Mouse (Mus musculus) forebrain, embryonic 12.5 days (tissue): Measurements from ENCODE around the gene Bid. TPM values are rescaled to one million over a fixed set of nuclear protein-coding genes. Genes with fewer than 3 reads are reported as not detected.

Source experiments
- ATAC-seq: fragments of 200-750 bp; cut with Nextera tagmentation; 2 replicates; pipeline ENCODE4 v1.8.0; 2017; ENCODE audit warnings: moderate TSS enrichment; ENCODE audit not compliant: low FRiP score
- H3K27ac ChIP-seq: fragments of 300-500 bp; sonication (generic); 2 replicates; pipeline ENCODE4 v1.5.1; 2016; ENCODE audit warnings: mild to moderate bottlenecking
- H3K27me3 ChIP-seq: fragments of 300-500 bp; sonication (generic); 2 replicates; pipeline ENCODE4 v1.6.1; 2016; ENCODE audit warnings: mild to moderate bottlenecking
- H3K36me3 ChIP-seq: fragments of 300-500 bp; sonication (generic); replicated peaks from 2 replicates; pipeline ENCODE4 v1.6.1; 2016; ENCODE audit warnings: mild to moderate bottlenecking
- H3K4me1 ChIP-seq: fragments of 300-500 bp; sonication (generic); 2 replicates; pipeline ENCODE4 v1.6.1; 2016
- H3K4me2 ChIP-seq: fragments of 300-500 bp; sonication (generic); 2 replicates; pipeline ENCODE4 v1.6.1; 2016; ENCODE audit warnings: mild to moderate bottlenecking, moderate library complexity
- H3K4me3 ChIP-seq: fragments of 300-500 bp; sonication (generic); replicated peaks from 2 replicates; pipeline ENCODE4 v1.5.1; 2016; ENCODE audit warnings: mild to moderate bottlenecking
- H3K9ac ChIP-seq: fragments of 300-500 bp; sonication (generic); 2 replicates; pipeline ENCODE4 v1.6.1; 2016; ENCODE audit warnings: mild to moderate bottlenecking
- H3K9me3 ChIP-seq: fragments of 300-500 bp; sonication (generic); 2 replicates; pipeline ENCODE4 v1.6.1; 2016
- WGBS: fragments of 180-500 bp; shearing (Covaris S2); methylation state at CpG from one replicate; pipeline ENCODE4 v1.1.7; 2016; 5-methylcytosine and 5-hydroxymethylcytosine counted together
- polyA plus RNA-seq: library from polyadenylated mRNA; unstranded; fragments of >200 nt; fragmentation: Nextera tagmentation; extraction: Ambion mirVana; gene quantifications from 2 replicates; pipeline ENCODE4 v1.2.1, GENCODE M21; 2016

The Bid gene
- polyA plus RNA-seq, 1 experiment from 2014 or later: 15.6 TPM

DNA sequence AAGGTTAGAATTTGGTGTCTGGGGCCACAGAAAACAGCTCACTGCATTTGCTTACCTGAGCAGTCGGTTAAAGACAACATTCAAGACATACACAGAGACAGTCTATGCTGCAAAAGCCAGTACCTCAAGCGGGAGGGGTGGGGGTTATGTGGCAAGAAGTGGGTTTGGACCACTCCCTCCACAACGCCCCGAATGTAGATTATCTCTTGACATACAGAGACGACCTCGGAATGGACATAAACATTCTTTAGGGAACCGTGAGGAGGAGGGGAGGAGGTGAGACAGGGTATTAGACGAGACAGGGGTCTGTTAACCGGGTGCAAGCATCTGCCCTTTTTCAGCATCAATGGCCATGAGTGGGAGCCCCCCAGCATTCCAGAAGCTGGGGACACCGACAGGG lies 26.9 kb upstream of the Bid start:
- Histone ChIP-seq H3K27me3 (no peaks in the 10 kb centered on the region), H3K27ac (no peak overlapping the region), H3K4me3 (no peak overlapping the region), H3K9me3 (no peaks in the 10 kb centered on the region), H3K36me3 (peaks cover 3% of the 10 kb centered on the region; the same call in 1 of the 2 replicates), H3K9ac (no peak overlapping the region), H3K4me2 (no peak overlapping the region), H3K4me1 (no peaks in the 10 kb centered on the region)
- 87% methylated on average over 10 of the region's 10 CpGs for WGBS
- ATAC-seq: no peak

DNA sequence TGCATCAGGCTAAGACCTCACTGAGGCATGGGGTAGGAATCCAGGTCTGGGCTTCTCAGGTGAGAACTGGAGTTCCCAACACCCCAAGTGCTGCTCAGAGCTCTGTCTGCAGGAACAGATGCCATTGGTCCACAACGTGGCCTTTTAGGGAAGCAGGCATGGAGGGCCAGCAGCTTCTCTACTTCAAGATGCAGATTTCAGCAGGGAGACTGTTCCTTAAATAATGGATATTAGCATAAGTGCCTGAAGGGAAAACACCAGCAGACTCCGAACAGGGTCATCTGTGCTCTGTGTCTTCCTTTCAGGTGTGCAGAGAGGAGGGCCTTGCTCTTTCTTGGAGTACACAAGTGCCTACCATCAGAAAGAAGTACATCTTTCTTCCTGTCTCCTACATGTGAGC lies 26.4 kb upstream of the Bid start:
- no peak for ATAC-seq
- Histone ChIP-seq H3K9me3 (no peaks in the 10 kb centered on the region), H3K36me3 (0 out of 2 replicates have a peak, but pooled peaks cover 3% of the 10 kb centered on the region), H3K27ac (no peak overlapping the region), H3K27me3 (no peaks in the 10 kb centered on the region), H3K9ac (no peak overlapping the region), H3K4me3 (no peak overlapping the region), H3K4me1 (peaks cover 4% of the 10 kb centered on the region; the same call in 1 of the 2 replicates), H3K4me2 (no peak overlapping the region)
- 67% methylated on average over 2 of the region's 2 CpGs for WGBS

DNA sequence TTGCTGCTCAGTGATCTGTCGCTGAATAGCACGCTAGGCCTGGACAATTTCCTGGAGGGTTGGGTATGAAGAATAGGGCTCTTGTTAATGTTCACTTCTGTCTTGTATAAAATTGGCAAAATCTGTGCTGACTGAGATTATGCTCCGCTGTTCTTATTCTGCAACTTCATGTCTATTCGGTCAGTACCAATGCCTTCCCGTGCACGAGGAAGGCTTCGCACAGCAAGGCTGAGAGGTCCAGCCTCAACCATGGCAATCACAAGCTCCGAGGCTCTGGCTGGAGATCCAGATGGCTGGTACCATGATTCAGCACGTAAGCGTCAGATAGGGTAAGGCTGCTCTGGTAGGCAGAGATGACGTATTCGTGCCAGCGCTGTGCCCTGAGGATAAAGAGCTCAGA lies 24.9 kb upstream of the Bid start:
- Histone ChIP-seq H3K36me3 (0 out of 2 replicates have a peak, but pooled peaks cover 3% of the 10 kb centered on the region), H3K27me3 (no peaks in the 10 kb centered on the region), H3K4me2 (no peak overlapping the region), H3K27ac (no peak overlapping the region), H3K4me3 (no peak overlapping the region), H3K9ac (no peak overlapping the region), H3K4me1 (peaks cover 4% of the 10 kb centered on the region; the same call in 1 of the 2 replicates), H3K9me3 (no peaks in the 10 kb centered on the region)
- 93% methylated on average over 13 of the region's 13 CpGs for WGBS
- ATAC-seq: no peak

DNA sequence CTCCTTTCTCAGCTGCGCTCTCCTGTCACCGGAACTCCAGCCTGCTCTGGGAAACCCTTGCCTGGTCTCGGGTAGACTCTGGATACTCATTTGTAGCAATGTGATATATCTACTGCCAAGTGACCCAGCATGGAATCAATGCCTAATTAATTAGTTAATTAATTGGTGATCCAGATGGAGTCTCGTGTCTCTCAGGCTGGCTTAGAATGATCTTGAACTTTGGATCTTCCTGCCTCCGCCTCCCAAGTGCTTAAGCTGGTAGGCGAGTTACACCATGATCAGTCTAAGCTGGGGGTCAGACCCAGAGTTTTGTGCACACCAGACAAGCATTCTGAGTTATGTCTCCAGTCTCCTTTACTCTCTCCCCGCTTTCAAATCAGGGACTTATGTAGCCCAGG lies 24.4 kb upstream of the Bid start:
- WGBS: 78% methylated on average over 7 of the region's 7 CpGs
- H3K4me2 ChIP-seq: no peak overlapping the region
- H3K9me3 ChIP-seq: no peaks in the 10 kb centered on the region
- H3K9ac ChIP-seq: no peak overlapping the region
- H3K27ac ChIP-seq: no peak overlapping the region
- peaks cover 4% of the 10 kb centered on the region; the same call in 1 of the 2 replicates for H3K4me1 ChIP-seq
- ATAC-seq: no peak
- H3K36me3 ChIP-seq: 0 out of 2 replicates have a peak, but pooled peaks cover 3% of the 10 kb centered on the region
- H3K4me3 ChIP-seq: no peak overlapping the region
- H3K27me3 ChIP-seq: no peaks in the 10 kb centered on the region

DNA sequence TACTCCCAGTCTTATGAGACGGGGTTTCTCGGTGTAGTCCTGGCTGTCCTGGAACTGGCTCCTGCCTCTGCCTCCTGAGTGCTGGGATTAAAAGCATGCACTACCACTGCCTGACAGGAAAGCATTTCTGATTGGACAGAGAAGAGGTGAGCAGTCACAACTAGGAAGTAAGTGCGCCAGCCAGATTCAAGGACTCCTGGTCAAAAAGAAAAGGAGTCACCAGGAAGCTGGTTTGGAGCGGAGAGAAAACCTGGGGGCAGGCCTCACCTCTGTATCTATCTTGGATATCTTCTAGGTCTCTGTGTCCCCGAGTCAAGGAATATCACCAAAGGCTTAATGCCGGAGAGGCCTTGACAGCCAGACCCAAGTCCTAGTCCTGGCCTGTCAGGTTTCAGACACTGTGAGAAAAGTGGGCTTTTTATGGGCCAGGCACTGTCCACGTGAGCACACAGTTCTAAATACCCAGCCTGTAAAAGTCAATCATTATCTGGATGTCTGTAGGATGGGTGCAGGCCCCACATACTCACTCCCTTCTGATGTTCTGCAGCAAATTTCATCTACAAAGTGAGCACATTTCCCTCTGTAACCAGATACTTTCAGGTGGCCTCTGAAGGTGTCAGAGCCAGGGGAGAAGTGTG lies 23.9 kb upstream of the Bid start:
- H3K27me3 ChIP-seq: no peaks in the 10 kb centered on the region
- no peak for ATAC-seq
- H3K9me3 ChIP-seq: no peaks in the 10 kb centered on the region
- H3K27ac ChIP-seq: no peak overlapping the region
- no peaks in the 10 kb centered on the region for H3K36me3 ChIP-seq
- H3K4me3 ChIP-seq: no peak overlapping the region
- no peak overlapping the region for H3K4me2 ChIP-seq
- 90% methylated on average over 7 of the region's 7 CpGs for WGBS
- H3K9ac ChIP-seq: no peak overlapping the region
- H3K4me1 ChIP-seq: peaks cover 4% of the 10 kb centered on the region; the same call in 1 of the 2 replicates

DNA sequence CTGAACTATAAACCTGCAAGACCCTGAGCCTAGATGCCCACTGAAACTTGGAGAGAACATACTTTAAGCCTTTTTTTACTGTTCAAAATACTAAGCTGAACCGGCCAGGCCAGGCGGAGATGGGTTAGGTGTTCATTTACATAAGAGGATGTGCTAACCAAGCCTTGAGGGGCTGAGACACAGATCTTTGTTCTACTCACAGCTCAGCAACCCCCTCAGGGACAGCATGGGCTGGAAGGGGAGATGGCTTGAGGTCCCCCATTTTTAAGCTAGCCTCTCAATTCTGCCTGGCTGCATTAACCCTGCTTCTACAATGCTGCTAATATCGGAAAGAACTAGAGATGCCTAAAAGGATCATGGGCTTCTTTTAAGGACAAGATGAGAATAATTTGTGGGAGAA lies 23.1 kb upstream of the Bid start:
- no peaks in the 10 kb centered on the region for H3K27me3 ChIP-seq
- no peak overlapping the region for H3K9ac ChIP-seq

DNA sequence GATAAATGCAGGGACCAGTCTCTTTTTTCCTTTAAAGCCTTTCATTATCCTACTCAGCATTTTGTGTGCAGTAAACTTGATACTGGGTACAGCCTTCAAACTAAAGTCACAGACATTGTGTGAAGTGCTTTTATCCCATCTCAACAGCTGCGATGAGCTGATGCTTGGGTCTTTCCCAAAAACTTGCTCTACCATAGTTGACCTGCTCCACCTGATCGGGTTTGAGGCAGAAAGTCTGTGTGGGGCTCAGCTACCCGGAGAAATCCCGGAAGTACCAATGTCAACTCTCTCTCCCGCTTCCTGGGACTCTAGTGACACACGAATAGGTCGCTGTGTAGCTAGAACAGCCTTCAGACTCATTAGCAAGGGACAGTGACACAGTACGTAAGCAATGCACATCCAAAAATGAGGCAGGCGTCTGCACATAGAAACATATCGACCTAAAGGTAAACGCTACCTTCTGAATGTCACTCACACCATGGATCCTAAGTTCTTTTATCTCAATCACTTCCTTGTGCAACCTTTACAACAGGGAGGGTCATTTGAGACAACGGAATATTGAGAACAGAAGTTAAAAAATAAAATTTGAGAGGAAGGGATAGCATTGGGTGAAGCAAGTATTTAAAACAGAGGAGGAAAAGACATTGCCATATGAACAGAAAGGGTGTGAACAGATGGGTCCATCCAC lies 22.3 kb upstream of the Bid start:
- ATAC-seq: no peak
- H3K36me3 ChIP-seq: peaks cover 11% of the 10 kb centered on the region

More for the DNA sequence above, 23.1 kb upstream of the Bid start:
- H3K4me3 ChIP-seq: no peak overlapping the region
- H3K4me1 ChIP-seq: peaks cover 4% of the 10 kb centered on the region; the same call in 1 of the 2 replicates
- peaks cover 3% of the 10 kb centered on the region; the same call in 1 of the 2 replicates for H3K36me3 ChIP-seq
- WGBS: 85% methylated on average over 3 of the region's 3 CpGs
- no peaks in the 10 kb centered on the region for H3K9me3 ChIP-seq
- H3K27ac ChIP-seq: no peak overlapping the region
- no peak overlapping the region for H3K4me2 ChIP-seq
- no peak for ATAC-seq

DNA sequence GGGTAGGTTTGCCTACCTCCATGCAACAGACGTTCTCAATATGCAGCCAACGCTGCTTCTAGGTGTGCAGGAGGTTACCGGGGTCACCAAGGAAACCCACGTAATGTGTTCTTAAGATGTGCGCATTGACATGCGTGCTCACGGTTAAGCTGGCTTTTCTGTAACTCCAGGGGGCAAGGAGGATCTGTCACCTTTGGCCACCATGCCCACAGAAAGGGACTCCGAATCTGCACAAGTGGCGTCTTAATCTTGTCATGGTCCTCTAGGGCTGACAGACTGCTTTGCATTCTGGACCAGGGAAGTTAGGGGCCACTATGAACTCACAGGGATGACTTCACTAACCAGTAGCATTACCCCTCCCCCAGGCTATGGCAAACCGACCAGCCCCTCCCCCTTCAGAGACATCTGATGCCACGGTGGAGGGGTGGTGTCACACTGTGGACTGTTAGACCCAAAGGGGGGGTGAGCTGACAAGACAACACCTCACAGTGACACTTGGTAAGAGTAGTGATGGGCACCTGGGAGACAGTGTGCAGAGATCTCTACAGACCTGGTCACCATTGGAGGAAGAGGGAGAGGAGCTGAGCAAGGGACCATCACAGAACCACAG lies 21.5 kb upstream of the Bid start:
- Histone ChIP-seq H3K4me1 (peaks cover 4% of the 10 kb centered on the region; the same call in 1 of the 2 replicates), H3K4me2 (no peak overlapping the region), H3K9ac (no peak overlapping the region), H3K4me3 (no peak overlapping the region), H3K27ac (no peak overlapping the region), H3K9me3 (no peaks in the 10 kb centered on the region), H3K27me3 (no peaks in the 10 kb centered on the region), H3K36me3 (peaks cover 16% of the 10 kb centered on the region)
- 86% methylated on average over 11 of the region's 11 CpGs for WGBS
- ATAC-seq: no peak

More for the DNA sequence above, 22.3 kb upstream of the Bid start:
- Histone ChIP-seq H3K4me2 (no peak overlapping the region), H3K9me3 (no peaks in the 10 kb centered on the region), H3K4me1 (peaks cover 4% of the 10 kb centered on the region; the same call in 1 of the 2 replicates), H3K27ac (no peak overlapping the region), H3K27me3 (no peaks in the 10 kb centered on the region), H3K4me3 (no peak overlapping the region), H3K9ac (no peak overlapping the region)
- 93% methylated on average over 12 of the region's 12 CpGs for WGBS

DNA sequence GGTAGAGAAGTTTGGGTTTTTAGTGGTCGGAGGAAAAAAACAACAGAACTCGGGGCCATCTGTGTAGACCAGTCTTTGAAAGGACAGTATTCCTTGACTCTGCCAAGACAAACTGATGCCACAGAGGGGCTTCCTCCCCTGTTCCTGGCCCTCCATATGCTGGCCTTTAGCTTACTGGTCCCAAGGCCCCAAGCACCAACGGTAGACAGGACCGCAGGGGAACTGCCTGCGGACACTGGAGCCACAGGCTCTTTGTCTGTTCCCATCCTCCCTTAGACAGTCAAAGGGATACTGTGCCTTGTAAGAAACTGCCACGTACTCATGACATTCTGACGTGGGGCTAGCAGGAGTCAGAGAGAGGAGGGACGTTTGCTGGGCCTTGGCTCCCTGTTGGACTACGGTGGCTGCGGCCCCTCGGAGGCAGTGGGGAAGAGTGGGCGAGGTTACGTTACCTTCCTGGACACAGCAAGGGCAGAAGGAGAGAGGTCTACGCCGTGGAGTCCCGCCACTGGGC lies 20.5 kb upstream of the Bid start:
- Histone ChIP-seq H3K9ac (no peak overlapping the region), H3K36me3 (peaks cover 25% of the 10 kb centered on the region), H3K9me3 (no peaks in the 10 kb centered on the region), H3K4me2 (no peak overlapping the region), H3K4me1 (peaks cover 4% of the 10 kb centered on the region; the same call in 1 of the 2 replicates), H3K27me3 (no peaks in the 10 kb centered on the region), H3K4me3 (no peak overlapping the region), H3K27ac (no peak overlapping the region)
- no peak for ATAC-seq
- 89% methylated on average over 16 of the region's 16 CpGs for WGBS

DNA sequence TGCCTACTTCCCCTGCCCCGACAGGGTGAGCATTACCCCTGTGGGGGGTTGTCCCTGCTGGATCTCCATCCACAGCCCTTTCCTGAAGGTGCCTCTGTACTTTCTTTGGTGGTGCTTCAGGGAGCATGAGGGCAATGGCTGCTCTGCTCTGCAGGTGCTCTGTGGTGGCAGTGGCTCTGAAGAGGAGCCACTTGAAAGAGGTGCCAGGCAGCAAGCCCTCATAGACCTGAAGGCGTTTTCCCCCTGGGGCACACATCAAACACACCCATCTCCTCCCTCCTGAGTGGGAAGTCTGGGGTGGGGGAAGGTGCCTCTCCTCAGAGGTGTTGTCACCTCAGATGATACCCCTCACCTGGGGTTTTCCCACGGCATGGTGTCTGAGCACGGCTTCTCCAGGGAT lies 17.5 kb upstream of the Bid start:
- no peak for ATAC-seq

DNA sequence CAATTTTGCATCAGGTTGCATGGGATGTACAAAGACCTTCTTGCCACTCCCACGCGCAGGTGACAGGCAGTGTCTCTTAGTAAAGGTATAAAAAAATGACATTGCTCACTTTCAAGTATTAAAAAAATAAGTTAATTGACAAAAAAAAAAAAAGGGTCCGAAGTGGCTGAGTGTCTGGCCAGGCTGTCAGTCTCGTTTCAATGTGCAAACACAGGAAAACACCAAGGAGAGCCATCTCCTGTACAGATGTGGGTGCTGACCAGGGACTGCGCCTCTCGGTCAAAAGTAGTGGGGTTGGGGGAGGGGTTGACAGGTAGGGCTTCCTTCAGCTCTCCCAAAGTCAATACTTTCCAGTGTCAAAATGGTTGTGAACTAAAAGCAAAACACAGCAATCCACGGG lies 17.0 kb upstream of the Bid start:
- no peaks in the 10 kb centered on the region for H3K9me3 ChIP-seq
- no peak for ATAC-seq
- H3K9ac ChIP-seq: no peak overlapping the region
- H3K4me1 ChIP-seq: peaks cover 4% of the 10 kb centered on the region; the same call in 1 of the 2 replicates
- no peak overlapping the region for H3K4me3 ChIP-seq
- H3K27ac ChIP-seq: no peak overlapping the region
- H3K27me3 ChIP-seq: no peaks in the 10 kb centered on the region
- H3K4me2 ChIP-seq: no peak overlapping the region
- WGBS: 95% methylated on average over 7 of the region's 7 CpGs
- peaks cover 35% of the 10 kb centered on the region for H3K36me3 ChIP-seq

More for the DNA sequence above, 17.5 kb upstream of the Bid start:
- WGBS: 85% methylated on average over 4 of the region's 4 CpGs
- Histone ChIP-seq H3K27me3 (no peaks in the 10 kb centered on the region), H3K9me3 (no peaks in the 10 kb centered on the region), H3K4me2 (no peak overlapping the region), H3K4me3 (no peak overlapping the region), H3K36me3 (peaks cover 35% of the 10 kb centered on the region), H3K4me1 (peaks cover 4% of the 10 kb centered on the region; the same call in 1 of the 2 replicates), H3K9ac (no peak overlapping the region), H3K27ac (no peak overlapping the region)

DNA sequence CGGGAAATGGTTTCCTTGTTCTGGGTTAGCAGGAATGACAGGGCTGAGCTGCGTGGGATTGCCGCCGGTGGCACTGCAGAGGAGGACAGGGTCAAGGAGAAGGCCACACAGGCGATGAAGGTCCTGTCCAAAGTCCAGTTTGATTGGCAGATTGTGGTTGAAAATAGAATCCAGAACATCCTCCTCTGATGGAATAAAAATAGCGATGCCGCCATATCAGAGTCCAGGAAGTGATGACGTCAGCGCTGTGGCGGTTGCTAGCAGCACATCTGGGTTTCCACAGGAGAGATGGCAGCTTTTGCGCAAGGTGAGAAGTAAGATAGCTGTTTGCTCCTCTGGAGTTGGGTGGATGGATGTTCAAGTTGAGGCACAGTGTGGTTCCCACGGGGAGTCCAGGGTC lies 15.9 kb upstream of the Bid start:
- no peak overlapping the region for H3K9ac ChIP-seq
- no peaks in the 10 kb centered on the region for H3K27me3 ChIP-seq
- 92% methylated on average over 12 of the region's 12 CpGs for WGBS
- no peak overlapping the region for H3K4me2 ChIP-seq
- no peaks in the 10 kb centered on the region for H3K9me3 ChIP-seq
- H3K4me1 ChIP-seq: no peaks in the 10 kb centered on the region
- no peak overlapping the region for H3K27ac ChIP-seq
- ATAC-seq: no peak
- H3K4me3 ChIP-seq: no peak overlapping the region
- H3K36me3 ChIP-seq: peaks cover 35% of the 10 kb centered on the region
